Mouse (Mus musculus) limb, embryonic 10.5 days (tissue): ENCODE results near the gene Zbtb14. TPM values are rescaled to one million over a fixed set of nuclear protein-coding genes. Genes with fewer than 3 reads are reported as not detected.

Source experiments
- DNase-seq: peaks from one replicate; pipeline ENCODE4 v3.0.0-alpha.2; 2017; ENCODE audit warnings: low spot score
- H3K27ac ChIP-seq: fragments of 300-500 bp; sonication (generic); 2 replicates; pipeline ENCODE4 v1.5.1; 2016; ENCODE audit warnings: mild to moderate bottlenecking
- H3K27me3 ChIP-seq: fragments of 300-500 bp; sonication (generic); 2 replicates; pipeline ENCODE4 v1.6.1; 2016; ENCODE audit warnings: low read depth, mild to moderate bottlenecking; ENCODE audit not compliant: poor library complexity, severe bottlenecking
- H3K36me3 ChIP-seq: fragments of 300-500 bp; sonication (generic); 2 replicates; pipeline ENCODE4 v1.6.1; 2016; ENCODE audit warnings: mild to moderate bottlenecking, moderate library complexity
- H3K4me1 ChIP-seq: fragments of 300-500 bp; sonication (generic); 2 replicates; pipeline ENCODE4 v1.6.1; 2016
- H3K4me3 ChIP-seq: fragments of 300-500 bp; sonication (generic); 2 replicates; pipeline ENCODE4 v1.5.1; 2016; ENCODE audit warnings: mild to moderate bottlenecking, moderate library complexity
- H3K9me3 ChIP-seq: fragments of 300-500 bp; sonication (generic); replicated peaks from 2 replicates; pipeline ENCODE4 v1.6.1; 2016; ENCODE audit warnings: mild to moderate bottlenecking
- WGBS: fragments of 180-500 bp; shearing (Covaris S2); methylation state at CpG from one replicate; pipeline ENCODE4 v1.1.7; 2016; 5-methylcytosine and 5-hydroxymethylcytosine counted together
- polyA plus RNA-seq: library from polyadenylated mRNA; unstranded; fragments of >200 nt; fragmentation: Nextera tagmentation; extraction: Ambion mirVana; gene quantifications from 2 replicates; pipeline ENCODE4 v1.2.1, GENCODE M21; 2016

The Zbtb14 gene
- polyA plus RNA-seq, 1 experiment from 2014 or later, result 30.3 TPM

- Histone ChIP-seq H3K36me3 (no peaks in the 10 kb centered on the region), H3K4me1 (peaks cover 15% of the 10 kb centered on the region), H3K27me3 (no peaks in the 10 kb centered on the region), H3K9me3 (no peaks in the 10 kb centered on the region), H3K27ac (peak overlapping the region; percentile 97), H3K4me3 (peak overlapping the region; percentile 76)
- DNase-seq, result peak; percentile 97
- WGBS, result under 1% methylated on average over 56 of the region's 56 CpGs
These were observed 34.2 kb downstream of the Zbtb14 start for GRCm38 (mm10) chr17:69416920-69417661.

- H3K27me3 ChIP-seq, result no peaks in the 10 kb centered on the region
- peak overlapping the region; percentile 76 for H3K4me3 ChIP-seq
- WGBS, result 4% methylated on average over 26 of the region's 26 CpGs
- H3K9me3 ChIP-seq, result no peaks in the 10 kb centered on the region
- no peak for DNase-seq
- H3K36me3 ChIP-seq, result no peaks in the 10 kb centered on the region
- peak overlapping the region; percentile 97 for H3K27ac ChIP-seq
- peaks cover 15% of the 10 kb centered on the region for H3K4me1 ChIP-seq
These were observed 35.0 kb downstream of the Zbtb14 start for GRCm38 (mm10) chr17:69417724-69418373.

DNA sequence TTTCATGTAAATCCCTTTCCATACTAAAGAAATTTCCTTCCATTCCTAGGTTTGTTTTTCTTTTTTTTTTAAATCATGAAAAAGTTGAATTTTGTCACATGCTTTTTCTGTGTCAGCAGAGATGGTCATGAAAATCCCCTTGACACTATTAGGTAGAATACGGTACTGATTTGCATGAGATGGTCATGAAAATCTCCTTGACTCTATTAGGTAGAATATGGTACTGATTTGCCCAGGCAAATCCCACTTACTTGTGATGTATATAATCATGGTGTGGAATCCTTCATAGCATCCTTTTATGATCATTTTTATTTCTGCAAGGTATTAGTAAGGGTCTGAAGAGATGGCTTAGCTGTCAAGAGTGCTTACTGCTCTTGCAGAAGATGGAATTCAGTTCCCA lies 38.7 kb downstream of the Zbtb14 start:
- DNase-seq, result no peak
- H3K9me3 ChIP-seq, result no peaks in the 10 kb centered on the region
- H3K4me3 ChIP-seq, result no peak overlapping the region
- H3K27ac ChIP-seq, result no peak overlapping the region
- peaks cover 12% of the 10 kb centered on the region for H3K4me1 ChIP-seq
- H3K27me3 ChIP-seq, result no peaks in the 10 kb centered on the region
- 7% methylated on average over 1 of the region's 1 CpGs for WGBS
- no peaks in the 10 kb centered on the region for H3K36me3 ChIP-seq

DNA sequence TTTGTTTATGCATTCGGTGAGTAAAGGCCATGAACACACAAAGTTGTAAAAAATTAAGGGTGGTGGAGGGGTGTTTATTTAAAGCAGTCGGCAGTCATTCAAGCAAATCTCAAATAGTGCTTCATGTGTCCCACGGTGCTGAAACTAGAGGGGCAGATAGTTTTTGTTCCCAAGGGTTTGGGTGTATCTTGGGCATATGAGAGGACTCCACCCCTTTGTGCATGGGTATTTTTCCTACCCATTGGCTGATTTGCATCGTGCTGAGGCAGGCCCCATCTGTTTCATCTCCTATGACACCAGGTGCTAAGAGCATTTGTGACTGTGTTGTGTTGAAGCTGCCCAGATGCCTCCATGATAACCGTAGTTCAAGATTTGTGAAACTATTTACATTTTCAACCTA lies 55.0 kb downstream of the Zbtb14 start:
- no peak overlapping the region for H3K4me3 ChIP-seq
- peaks cover 61% of the 10 kb centered on the region for H3K27me3 ChIP-seq
- DNase-seq, result no peak
- WGBS, result 80% methylated on average over 5 of the region's 5 CpGs
- no peaks in the 10 kb centered on the region for H3K36me3 ChIP-seq
- no peaks in the 10 kb centered on the region for H3K9me3 ChIP-seq
- no peak overlapping the region for H3K27ac ChIP-seq
- H3K4me1 ChIP-seq, result peaks cover 17% of the 10 kb centered on the region

- Histone ChIP-seq H3K4me3 (peak overlapping the region; percentile 46), H3K4me1 (peaks cover 17% of the 10 kb centered on the region), H3K27ac (no peak overlapping the region), H3K9me3 (no peaks in the 10 kb centered on the region), H3K27me3 (peaks cover 61% of the 10 kb centered on the region), H3K36me3 (no peaks in the 10 kb centered on the region)
- 41% methylated on average over 14 of the region's 14 CpGs for WGBS
- DNase-seq, result no peak
These were observed 55.6 kb downstream of the Zbtb14 start for GRCm38 (mm10) chr17:69438486-69438885.

GRCm38 (mm10) chr17:69438990-69439491 lies 56.2 kb downstream of the Zbtb14 start, which contains the start of gene Akain1:
TSS of gene Akain1 (plus strand) at chr17:69439326.
- H3K4me3 ChIP-seq, result peak within 1 kb of the TSS; percentile 46
- H3K4me1 ChIP-seq, result peaks cover 17% of the 10 kb centered on the region
- no peaks in the 10 kb centered on the region for H3K36me3 ChIP-seq
- H3K27me3 ChIP-seq, result peaks cover 61% of the 10 kb centered on the region
- H3K9me3 ChIP-seq, result no peaks in the 10 kb centered on the region
- no peak within 1 kb of the TSS for H3K27ac ChIP-seq
- WGBS, result under 1% methylated on average over 42 of the region's 44 CpGs
- DNase-seq, result peak; percentile 87

- H3K9me3 ChIP-seq, result no peaks in the 10 kb centered on the region
- no peak for DNase-seq
- peaks cover 17% of the 10 kb centered on the region for H3K4me1 ChIP-seq
- no peak overlapping the region for H3K27ac ChIP-seq
- H3K27me3 ChIP-seq, result peaks cover 61% of the 10 kb centered on the region
- no peaks in the 10 kb centered on the region for H3K36me3 ChIP-seq
- WGBS, result 1% methylated on average over 52 of the region's 52 CpGs
- H3K4me3 ChIP-seq, result peak overlapping the region; percentile 46
These were observed 57.0 kb downstream of the Zbtb14 start for GRCm38 (mm10) chr17:69439571-69440480.

Other genes starting within 250 kb of the Zbtb14 start
- not detected in 2 replicates for gene Akain1, start 56.3 kb downstream of the Zbtb14 start, polyA plus RNA-seq